Mouse (Mus musculus) kidney, adult 2 months (tissue): Measurements from ENCODE around the gene Nat8f6.

Experiments used
- CTCF ChIP-seq: fragments of 200-500 bp; conservative IDR thresholded peaks from 2 replicates; pipeline ENCODE4 v1.5.1; 2011; ENCODE audit warnings: low read depth, mild to moderate bottlenecking, control low read depth, low read length, moderate library complexity, mixed read lengths; ENCODE audit not compliant: insufficient read depth, insufficient read length
- POLR2A ChIP-seq: fragments of 200-500 bp; IDR thresholded peaks from one replicate; pipeline ENCODE4 v1.6.1; 2011; ENCODE audit warnings: low read depth, low read length, control low read depth

GRCm38 (mm10) chr6:85861247-85861646 lies 40.5 kb upstream of the Nat8f6 start:
- TF ChIP-seq CTCF (no peak), POLR2A (no peak)
